Mouse (Mus musculus): ENCODE results near the gene Mrpl19. TPM values are rescaled to one million over a fixed set of nuclear protein-coding genes. Genes with fewer than 3 reads are reported as not detected.

The Mrpl19 gene
- total RNA-seq, 2 experiments from 2014 or later, result 41.1 to 58.2 TPM

- DNase-seq, result no peak
These were observed 32.5 kb downstream of the Mrpl19 start for GRCm38 (mm10) chr6:81933281-81933680.

DNA sequence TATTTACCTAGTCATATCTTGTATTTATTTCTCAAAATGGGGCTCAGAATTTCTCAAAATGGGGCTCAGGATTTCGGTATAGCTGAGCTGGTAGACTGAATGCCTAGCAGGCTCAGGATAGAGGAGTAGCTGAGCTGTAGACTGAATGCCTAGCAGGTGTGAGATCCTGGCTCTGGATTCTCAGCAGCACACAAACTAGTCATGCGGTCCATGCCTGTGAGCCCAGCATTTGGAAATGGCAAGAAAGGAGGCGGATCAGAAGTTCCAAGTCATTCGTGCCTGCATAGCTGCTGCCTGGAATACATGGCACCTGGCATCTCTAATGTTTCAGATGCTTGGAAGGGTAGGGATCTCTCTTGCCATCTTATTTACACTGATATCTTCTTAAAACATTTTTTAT, 36.4 kb downstream of the Mrpl19 start:
- DNase-seq, result no peak

GRCm38 (mm10) chr6:81924304-81924703, 41.5 kb downstream of the Mrpl19 start:
- DNase-seq, result peak; percentile 6

- DNase-seq, result peak; percentile 98
These were observed 42.1 kb downstream of the Mrpl19 start, which contains the start of gene Gcfc2 for GRCm38 (mm10) chr6:81923523-81924142. Gene Gcfc2, plus strand, starts transcription at chr6:81923669.

DNA sequence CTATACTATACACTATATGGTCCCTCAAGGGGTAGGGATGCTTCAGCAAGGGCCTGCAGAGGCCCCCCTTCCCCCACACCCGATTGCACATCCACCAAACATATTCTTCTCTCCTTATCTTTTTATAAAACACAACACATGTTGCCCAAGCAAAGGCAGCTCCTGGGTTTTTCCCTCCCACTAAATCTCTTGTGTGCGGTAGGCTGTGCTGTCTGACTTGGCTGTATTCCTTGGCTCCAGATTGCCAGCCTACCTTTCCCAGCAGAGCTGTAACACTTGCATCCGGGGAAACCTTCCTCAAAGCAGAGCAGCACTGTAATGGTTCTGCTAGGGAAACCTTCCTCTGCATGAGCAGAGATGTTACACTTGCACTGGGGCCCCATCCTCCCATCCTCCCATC, 53.6 kb downstream of the Mrpl19 start:
- no peak for DNase-seq

DNA sequence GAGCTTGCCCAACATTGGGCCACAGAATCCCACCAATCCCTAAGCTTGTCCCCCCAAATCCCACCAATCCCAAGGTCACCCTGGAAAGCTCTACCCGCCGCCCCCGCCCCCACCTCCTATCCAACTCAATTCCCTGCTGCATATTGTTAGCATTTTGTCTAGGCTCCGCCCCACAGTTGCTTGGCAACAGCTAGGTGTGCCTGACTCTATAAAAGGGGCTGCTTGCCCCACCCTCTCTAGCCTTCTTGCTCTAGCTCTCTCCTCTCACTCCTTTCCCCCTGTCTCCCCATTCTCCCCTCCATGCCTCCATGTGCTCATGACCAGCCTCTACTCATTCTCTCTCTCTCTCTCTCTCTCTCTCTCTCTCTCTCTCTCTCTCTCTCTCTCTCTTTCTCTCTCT, 54.0 kb downstream of the Mrpl19 start:
- no peak for DNase-seq

DNA sequence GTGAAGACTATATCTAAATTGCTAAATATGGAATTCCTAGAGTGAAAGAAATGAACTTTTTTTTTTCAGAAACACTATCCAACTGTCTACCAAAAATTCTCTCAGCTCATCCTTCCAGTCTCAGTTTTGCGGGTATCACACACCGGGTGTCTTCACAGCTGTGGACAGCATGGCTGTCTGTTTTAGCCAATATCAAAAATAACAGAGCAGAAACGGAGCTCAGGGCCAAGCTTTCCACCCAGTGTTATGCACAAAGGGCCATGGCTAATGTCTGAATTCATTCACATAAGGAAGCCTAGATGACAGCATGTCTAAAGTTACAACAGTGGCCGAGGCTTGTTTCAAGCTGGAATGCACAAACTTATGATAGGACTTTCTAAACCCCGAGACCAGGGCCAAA, 54.5 kb downstream of the Mrpl19 start:
- DNase-seq, result no peak

DNA sequence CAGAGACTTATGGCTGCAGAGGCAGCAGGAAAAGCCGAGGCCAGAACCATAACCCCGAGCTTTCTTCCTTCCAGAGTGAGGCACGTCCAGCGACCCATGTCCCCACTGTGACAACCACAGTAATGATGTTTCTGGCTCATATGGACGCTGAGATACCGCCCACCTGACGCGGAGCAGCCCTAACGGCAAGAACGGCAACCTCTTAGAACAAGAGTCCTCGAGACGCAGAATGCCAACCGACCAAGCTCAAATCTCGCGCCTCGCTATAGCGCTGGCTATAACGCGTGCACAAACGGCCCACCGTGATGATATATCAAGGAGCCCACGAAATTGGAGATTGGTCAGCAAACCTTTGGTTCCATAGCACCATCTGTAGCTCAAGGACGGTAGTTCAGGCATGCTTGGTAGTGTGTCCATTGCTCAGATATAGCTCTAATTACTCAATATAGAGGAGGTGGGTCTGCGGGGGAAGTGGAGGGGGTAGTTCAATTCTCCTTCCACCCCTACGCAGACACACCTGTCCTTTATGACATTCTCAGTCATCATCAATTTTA, 55.4 kb downstream of the Mrpl19 start:
- DNase-seq, result no peak

Other genes with a start within 250 kb of the Mrpl19 start
- gene Gcfc2, start 42.3 kb downstream of the Mrpl19 start, total RNA-seq (2021), result 10 to 100 TPM in 1 of 2 experiments, 1 to 10 TPM in 1; 6.8 to 15.6 TPM
- 10 to 100 TPM in 1 of 2 experiments, 1 to 10 TPM in 1; 7.4 to 11.4 TPM for gene Eva1a, start 75.1 kb upstream of the Mrpl19 start, total RNA-seq (2021)

Measured in adrenal gland, postnatal 10 days (tissue).